Mouse (Mus musculus) heart, adult 8-10 months (tissue): Measurements from ENCODE around the gene Tmem151b. TPM values are rescaled to one million over a fixed set of nuclear protein-coding genes. Genes with fewer than 3 reads are reported as not detected.

Experiments used
- DNase-seq: peaks from one replicate; pipeline ENCODE4 v3.0.0; 2022; ENCODE audit warnings: low spot score
- total RNA-seq, 4 experiments: library from RNA; stranded (reverse); gene quantifications; 2 replicates each; pipeline ENCODE4 v1.2.4; 2022

Tmem151b gene
- total RNA-seq, 4 experiments from 2014 or later = 0.09 TPM; not detected in 3

DNA sequence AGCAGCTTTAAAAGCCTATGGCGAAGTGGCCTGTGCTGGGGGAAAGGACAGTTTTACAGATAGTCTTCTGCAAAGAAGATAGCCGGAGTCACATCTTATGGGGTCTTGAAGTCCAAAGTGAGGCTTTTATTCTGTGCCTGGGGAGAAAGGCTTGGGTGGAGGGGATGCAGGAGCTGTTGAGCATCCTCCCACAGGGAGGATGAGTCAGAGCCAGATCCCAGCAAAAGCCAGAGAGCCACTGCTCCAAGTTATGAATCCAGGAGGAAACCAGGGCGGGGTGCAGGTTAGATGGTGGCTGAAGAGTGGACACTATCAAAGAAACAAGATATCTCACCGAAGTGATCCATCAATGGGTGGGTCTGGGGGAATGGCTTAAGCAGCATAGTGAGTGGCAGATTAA lies 37.7 kb downstream of the Tmem151b start:
- DNase-seq = no peak

DNA sequence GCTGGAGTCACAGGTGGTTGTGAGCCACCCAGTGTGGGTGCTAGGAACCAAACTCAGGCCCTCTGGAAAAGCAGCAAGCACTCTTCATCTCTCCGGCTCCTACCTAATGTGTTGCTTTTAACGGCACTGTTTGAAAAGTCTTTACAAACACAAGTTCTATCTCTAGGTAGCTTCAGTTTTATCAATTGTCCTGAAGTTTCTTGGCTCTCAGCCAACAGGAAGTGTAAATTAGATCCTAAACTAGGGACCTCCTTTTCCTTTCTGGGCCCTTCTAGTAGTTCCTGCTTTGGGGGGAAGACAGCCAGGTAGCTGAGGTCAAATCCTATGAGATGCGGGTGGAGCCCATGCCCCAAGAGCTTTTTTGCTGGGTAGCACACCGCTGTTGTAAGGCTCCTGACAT lies 38.6 kb downstream of the Tmem151b start:
- DNase-seq = no peak

DNA sequence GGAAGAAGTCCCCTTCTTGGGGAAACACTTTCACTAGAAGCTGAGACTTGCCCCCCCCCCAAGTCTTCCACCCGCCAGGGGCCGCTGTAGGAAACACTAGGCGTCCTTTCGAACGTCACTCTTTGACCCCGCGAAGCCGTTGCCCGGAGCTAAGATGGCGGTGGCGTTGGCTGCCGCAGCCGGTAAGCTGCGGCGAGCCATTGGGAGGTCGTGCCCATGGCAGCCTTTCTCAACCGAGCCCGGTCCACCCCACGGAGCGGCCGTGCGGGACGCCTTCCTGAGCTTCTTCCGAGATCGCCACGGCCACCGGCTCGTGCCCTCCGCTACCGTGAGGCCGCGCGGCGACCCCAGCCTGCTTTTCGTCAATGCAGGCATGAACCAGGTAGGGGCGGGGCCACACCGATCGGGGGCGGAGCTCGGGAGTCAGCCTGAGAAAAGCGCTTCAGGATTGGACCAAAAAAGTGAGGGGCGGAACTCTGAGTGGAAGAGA lies 42.7 kb downstream of the Tmem151b start, which contains the start of gene Aars2:
TSS of gene Aars2 (plus strand) at position 142 of the 490 bp plus-strand sequence.
- peak; percentile 91 for DNase-seq

DNA sequence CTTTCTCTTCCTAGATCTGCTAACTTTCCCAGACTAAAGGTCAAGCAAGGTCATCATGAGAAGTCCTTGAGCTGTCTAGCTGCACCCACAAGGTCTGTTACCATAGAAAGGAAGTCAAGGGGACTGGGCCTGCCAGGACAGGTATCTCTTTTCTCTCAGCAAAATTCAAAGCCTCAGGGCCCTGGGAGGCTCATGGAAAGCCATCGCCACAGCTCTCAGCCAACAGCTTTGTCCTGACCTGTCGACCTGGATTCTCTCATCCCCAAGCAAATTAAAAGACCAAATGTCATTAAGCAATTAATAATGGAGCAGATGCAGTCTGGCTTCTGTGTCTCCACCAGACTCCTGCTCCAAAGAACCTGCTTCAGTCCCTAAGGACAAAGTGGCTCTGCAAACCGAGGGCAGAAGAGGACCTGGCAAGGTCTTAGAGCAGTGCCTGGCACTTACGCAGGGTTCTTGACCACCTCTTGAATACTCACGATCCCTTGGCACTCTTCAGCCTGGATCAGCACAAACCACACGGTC lies 43.5 kb downstream of the Tmem151b start:
- no peak for DNase-seq

DNA sequence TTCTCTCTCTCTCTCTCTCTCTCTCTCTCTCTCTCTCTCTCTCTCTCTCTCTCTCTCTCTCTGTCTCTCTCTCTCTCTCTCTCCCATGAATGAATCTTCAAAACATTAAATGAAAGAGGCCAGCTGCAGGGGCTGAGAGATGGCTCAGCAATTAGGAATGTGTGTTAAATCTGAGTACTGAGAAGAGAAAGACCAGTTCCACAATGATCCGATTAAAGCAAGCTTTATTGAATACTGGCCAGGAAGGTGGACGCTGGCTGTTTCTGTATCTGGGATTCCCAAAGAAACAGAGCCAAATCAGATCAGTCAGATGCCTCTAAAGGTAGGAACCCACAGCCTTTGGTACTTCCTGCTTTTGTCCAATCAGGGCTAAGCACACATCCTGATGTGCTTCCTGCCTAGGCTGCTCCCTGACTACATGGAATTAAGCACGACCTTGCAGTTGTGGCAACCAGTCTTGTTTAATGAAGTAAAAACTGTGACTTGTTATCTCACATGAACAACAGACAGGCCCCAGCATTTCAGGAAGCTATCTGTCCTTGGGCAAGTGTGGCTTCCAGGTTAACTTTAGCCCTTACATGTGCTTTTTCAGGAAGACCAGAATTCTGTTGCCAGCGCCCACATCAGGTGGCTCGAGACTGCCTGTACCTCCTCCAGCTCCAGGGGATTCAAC lies 46.0 kb downstream of the Tmem151b start:
- no peak for DNase-seq

DNA sequence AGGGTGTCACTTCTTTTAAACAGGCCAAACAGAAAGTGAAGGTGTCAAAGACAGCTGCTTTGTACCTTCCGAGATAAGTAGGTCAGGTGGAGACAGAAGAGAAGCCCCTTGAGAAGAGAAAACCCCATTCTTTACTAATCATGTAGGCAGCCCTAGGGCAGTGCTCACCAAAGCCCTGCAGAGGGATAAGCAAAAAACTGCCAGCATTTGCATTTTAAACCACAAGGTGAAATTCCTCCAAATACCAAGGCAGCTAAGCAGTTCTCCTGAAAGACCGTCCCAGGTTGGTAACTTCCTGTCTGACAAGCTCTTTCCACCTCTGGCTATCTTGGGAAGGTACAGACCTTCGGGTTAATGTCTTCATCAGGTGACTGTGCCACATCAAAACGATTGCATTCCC lies 47.2 kb downstream of the Tmem151b start:
- no peak for DNase-seq

DNA sequence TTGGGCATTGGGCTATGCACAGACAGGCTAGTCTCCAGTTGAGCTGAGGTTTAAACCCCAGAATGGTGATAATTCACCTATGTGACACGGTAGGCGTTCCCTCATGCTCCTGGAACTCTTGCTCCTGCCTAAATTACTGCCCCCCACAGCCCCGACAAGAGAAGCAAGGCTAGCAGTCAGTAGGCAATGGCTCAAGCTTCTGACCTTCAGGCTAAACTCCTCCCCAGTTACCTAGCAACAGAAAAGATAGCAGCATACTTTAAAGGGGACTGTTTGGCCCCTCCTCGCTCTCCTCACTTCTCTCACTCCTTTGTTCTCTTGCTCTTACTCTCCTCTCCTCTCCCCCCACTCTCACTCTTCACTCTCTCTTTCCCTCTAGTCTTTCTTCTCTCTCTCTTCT lies 48.5 kb downstream of the Tmem151b start:
- no peak for DNase-seq

DNA sequence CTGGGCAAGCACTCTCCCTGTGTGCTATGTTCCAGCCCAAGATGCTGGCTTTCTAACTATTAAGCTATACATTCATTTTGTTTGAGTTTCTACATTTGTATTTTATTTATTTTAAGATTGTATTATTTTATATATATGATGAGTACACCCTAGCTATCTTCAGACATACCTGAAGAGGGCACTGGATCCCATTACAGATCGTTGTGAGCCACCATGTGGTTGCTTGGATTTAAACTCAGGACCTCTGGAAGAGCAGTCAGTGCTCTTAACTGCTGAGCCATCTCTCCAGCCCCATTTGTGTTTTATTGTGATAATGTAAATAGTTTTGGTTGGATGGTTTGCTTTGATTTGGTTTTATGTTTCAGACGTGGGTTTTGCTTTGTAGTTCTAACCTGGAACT lies 50.0 kb downstream of the Tmem151b start:
- DNase-seq = no peak

DNA sequence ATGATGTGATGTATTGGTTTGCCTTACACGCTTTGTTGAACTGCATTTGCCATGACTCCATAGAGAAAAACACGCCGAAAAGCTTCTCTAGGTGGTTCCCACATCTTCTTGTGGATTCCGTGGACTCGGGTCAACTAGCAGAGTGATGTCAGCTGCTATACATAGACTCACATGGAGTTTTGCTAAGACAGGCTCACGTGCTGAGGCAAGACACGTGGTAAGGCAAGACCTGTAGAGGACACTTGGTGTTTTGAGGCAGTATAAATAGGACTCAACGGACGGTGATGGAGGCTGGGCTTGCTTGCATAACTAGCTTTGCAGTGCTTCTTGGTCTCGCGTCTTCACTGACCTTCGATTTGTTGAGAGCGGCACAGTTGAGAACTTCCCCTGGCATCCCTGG lies 51.1 kb downstream of the Tmem151b start:
- DNase-seq = no peak

DNA sequence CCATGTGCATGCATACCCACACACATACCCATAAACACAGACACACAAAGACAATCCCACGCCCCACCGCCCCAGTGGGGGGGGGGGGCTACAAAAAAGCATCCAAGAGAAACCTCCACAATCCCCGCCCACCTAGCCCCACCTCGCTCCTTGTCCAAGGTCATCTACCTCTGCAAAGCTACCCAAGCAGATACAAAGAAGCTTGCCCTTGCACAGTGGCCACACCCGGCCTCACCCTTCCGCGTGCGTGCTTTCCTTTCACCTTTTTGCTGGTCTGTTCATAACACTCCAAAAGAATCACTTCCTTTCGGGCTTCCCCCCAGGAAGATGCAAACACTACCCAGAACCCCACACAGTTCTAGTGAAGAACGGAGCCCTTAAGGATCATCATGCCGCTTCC lies 54.1 kb downstream of the Tmem151b start:
- no peak for DNase-seq

Other genes starting within 250 kb of the Tmem151b start
- gene Cdc5l, start 115.9 kb downstream of the Tmem151b start, total RNA-seq = 10 to 100 TPM; 36.1 to 40.2 (median 38.7) TPM
- gene Spats1, start 74.3 kb downstream of the Tmem151b start, total RNA-seq = under 1 TPM in 3 of 4 experiments, not detected in 1; 0.28 to 0.47 (median 0.38) TPM
- gene Aars2, start 42.8 kb downstream of the Tmem151b start, total RNA-seq = 10 to 100 TPM; 18.7 to 21.1 (median 19.9) TPM
- gene Tcte1, start 26.2 kb downstream of the Tmem151b start, total RNA-seq = not detected
- 1 to 10 TPM in 3 of 4 experiments, under 1 TPM in 1; 0.65 to 1.5 (median 1.3) TPM for gene Nfkbie, start 6.0 kb upstream of the Tmem151b start, total RNA-seq
- gene Slc35b2, start 14.2 kb upstream of the Tmem151b start, total RNA-seq = 10 to 100 TPM; 23.1 to 27.9 (median 25.3) TPM
- gene Hsp90ab1, start 23.6 kb upstream of the Tmem151b start, total RNA-seq = 1,000 to 10,000 TPM; 1,121 to 1,613 (median 1,357) TPM
- 10 to 100 TPM; 58.9 to 70.8 (median 66.9) TPM for gene Slc29a1, start 49.9 kb upstream of the Tmem151b start, total RNA-seq
- gene Mymx, start 52.4 kb upstream of the Tmem151b start, total RNA-seq = not detected
- gene Capn11, start 109.6 kb upstream of the Tmem151b start, total RNA-seq = under 1 TPM in 1 of 4 experiments, not detected in 3; 0.97 TPM
- 100 to 1,000 TPM; 163 to 174 (median 168) TPM for gene Mrpl14, start 136.6 kb upstream of the Tmem151b start, total RNA-seq
- 10 to 100 TPM; 91.5 to 96.4 (median 93.2) TPM for gene Tmem63b, start 137.2 kb upstream of the Tmem151b start, total RNA-seq
- gene 1600014C23Rik, start 184.2 kb upstream of the Tmem151b start, total RNA-seq = 1 to 10 TPM in 1 of 4 experiments, under 1 TPM in 3; 0.56 to 1.2 (median 0.94) TPM